Mouse (Mus musculus) spleen, adult 2 months (tissue): Measurements from ENCODE around the gene Arhgdia. TPM values are rescaled to one million over a fixed set of nuclear protein-coding genes. Genes with fewer than 3 reads are reported as not detected.

Experiments used
- DNase-seq, 2 experiments: peaks; one replicate each; pipeline versions ENCODE4 v3.0.0 to v3.0.0-alpha.2; 2012 to 2021; ENCODE audit warnings: low spot score in 2 of 2, low read depth in 1 of 2
- H3K27ac ChIP-seq: fragments of 200-500 bp; 2 replicates; pipeline ENCODE4 v1.5.1; 2012; ENCODE audit warnings: low read length, inconsistent platforms; ENCODE audit not compliant: insufficient read depth
- H3K27me3 ChIP-seq: fragments of 200-500 bp; 2 replicates; pipeline ENCODE4 v1.6.1; 2012; ENCODE audit warnings: mild to moderate bottlenecking, moderate library complexity, low read length, inconsistent platforms; ENCODE audit not compliant: control insufficient read depth, insufficient read depth
- H3K36me3 ChIP-seq: fragments of 200-500 bp; 2 replicates; pipeline ENCODE4 v1.6.1; 2012; ENCODE audit warnings: mild to moderate bottlenecking, low read length, inconsistent platforms; ENCODE audit not compliant: control insufficient read depth, insufficient read depth
- H3K4me1 ChIP-seq: fragments of 200-500 bp; 2 replicates; pipeline ENCODE4 v1.6.1; 2011; ENCODE audit warnings: inconsistent platforms; ENCODE audit not compliant: control insufficient read depth, insufficient read depth, insufficient read length
- H3K4me3 ChIP-seq: fragments of 200-500 bp; 2 replicates; pipeline ENCODE4 v1.5.1; 2011; ENCODE audit warnings: mild to moderate bottlenecking, inconsistent platforms; ENCODE audit not compliant: insufficient read depth, insufficient read length; ENCODE audit errors: extremely low read depth
- CTCF ChIP-seq: fragments of 200-500 bp; IDR thresholded peaks from 2 replicates; pipeline ENCODE4 v1.5.1; 2011; ENCODE audit warnings: mild to moderate bottlenecking, inconsistent platforms; ENCODE audit not compliant: insufficient read depth, insufficient read length, insufficient replicate concordance; ENCODE audit errors: extremely low read depth
- POLR2A ChIP-seq: fragments of 200-500 bp; IDR thresholded peaks from 2 replicates; pipeline ENCODE4 v1.6.1; 2011; ENCODE audit warnings: low read depth, low read length, inconsistent platforms
- WGBS: fragments of 180-500 bp; shearing (Covaris S2); methylation state at CpG from one replicate; pipeline ENCODE4 v1.1.7; 2018; 5-methylcytosine and 5-hydroxymethylcytosine counted together
- polyA plus RNA-seq: library from polyadenylated mRNA; depleted of rRNA; stranded (reverse); fragments of >200 nt; gene quantifications from 2 replicates; pipeline ENCODE4 v1.2.3, GENCODE M21; 2012

Gene Arhgdia
- polyA plus RNA-seq, 1 experiment = 620 TPM

- no peak overlapping the region for H3K27ac ChIP-seq
- no peak for TF ChIP-seq CTCF
- TF ChIP-seq POLR2A = no peak
- 79% methylated on average over 5 of the region's 5 CpGs for WGBS
These were observed 28.7 kb downstream of the Arhgdia start for GRCm38 (mm10) chr11:120552736-120553135.

GRCm38 (mm10) chr11:120550810-120551440, 30.5 kb downstream of the Arhgdia start, which contains the start of gene Ppp1r27:
Gene Ppp1r27 (minus strand): TSS chr11:120551132.
- no peaks in the 10 kb centered on the region for H3K36me3 ChIP-seq
- H3K4me3 ChIP-seq = peak within 1 kb of the TSS; percentile 83
- no peak for TF ChIP-seq POLR2A
- no peak for TF ChIP-seq CTCF
- no peaks in the 10 kb centered on the region for H3K27me3 ChIP-seq
- 97% methylated on average over 28 of the region's 28 CpGs for WGBS
- DNase-seq = no peak
- H3K4me1 ChIP-seq = peaks cover 14% of the 10 kb centered on the region
- H3K27ac ChIP-seq = peak within 1 kb of the TSS; percentile 75

More at GRCm38 (mm10) chr11:120552736-120553135, 28.7 kb downstream of the Arhgdia start:
- Histone ChIP-seq H3K36me3 (no peaks in the 10 kb centered on the region), H3K4me1 (peaks cover 14% of the 10 kb centered on the region), H3K4me3 (no peak overlapping the region), H3K27me3 (no peaks in the 10 kb centered on the region)
- DNase-seq = no peak

- TF ChIP-seq CTCF (no peak), POLR2A (no peak)
- peaks cover 14% of the 10 kb centered on the region for H3K4me1 ChIP-seq
- 69% methylated on average over 11 of the region's 11 CpGs for WGBS
- DNase-seq = no peak
- H3K4me3 ChIP-seq = peak overlapping the region; percentile 83
- no peaks in the 10 kb centered on the region for H3K27me3 ChIP-seq
- peak overlapping the region; percentile 75 for H3K27ac ChIP-seq
- no peaks in the 10 kb centered on the region for H3K36me3 ChIP-seq
These were observed 31.2 kb downstream of the Arhgdia start for GRCm38 (mm10) chr11:120549986-120550809.

GRCm38 (mm10) chr11:120549168-120549945, 32.1 kb downstream of the Arhgdia start, which contains the start of gene Mcrip1:
Gene Mcrip1 (minus strand): TSS chr11:120549727.
- H3K4me1 ChIP-seq = peaks cover 14% of the 10 kb centered on the region

GRCm38 (mm10) chr11:120548786-120549167, 32.6 kb downstream of the Arhgdia start:
- peak overlapping the region; percentile 83 for H3K4me3 ChIP-seq
- WGBS = 13% methylated on average over 7 of the region's 7 CpGs
- H3K27ac ChIP-seq = peak overlapping the region; percentile 71
- TF ChIP-seq POLR2A (no peak), CTCF (no peak)
- H3K27me3 ChIP-seq = no peaks in the 10 kb centered on the region
- no peak for DNase-seq
- H3K4me1 ChIP-seq = peaks cover 14% of the 10 kb centered on the region
- peaks cover 10% of the 10 kb centered on the region for H3K36me3 ChIP-seq

More at GRCm38 (mm10) chr11:120549168-120549945, 32.1 kb downstream of the Arhgdia start, which contains the start of gene Mcrip1:
- H3K27me3 ChIP-seq = no peaks in the 10 kb centered on the region
- under 1% methylated on average over 59 of the region's 87 CpGs for WGBS
- peak; percentile 76 to 95 for DNase-seq
- peaks cover 6% of the 10 kb centered on the region for H3K36me3 ChIP-seq
- TF ChIP-seq CTCF = no peak
- TF ChIP-seq POLR2A = peak; percentile 44; the same call in 1 of the 2 replicates
- peak within 1 kb of the TSS; percentile 83 for H3K4me3 ChIP-seq
- H3K27ac ChIP-seq = peak within 1 kb of the TSS; percentile 75

GRCm38 (mm10) chr11:120548214-120548613, 33.2 kb downstream of the Arhgdia start:
- peaks cover 14% of the 10 kb centered on the region for H3K4me1 ChIP-seq

More at GRCm38 (mm10) chr11:120548214-120548613, 33.2 kb downstream of the Arhgdia start:
- TF ChIP-seq POLR2A (no peak), CTCF (no peak)
- WGBS = 66% methylated on average over 3 of the region's 3 CpGs
- no peak overlapping the region for H3K4me3 ChIP-seq
- H3K27ac ChIP-seq = no peak overlapping the region
- H3K36me3 ChIP-seq = peaks cover 16% of the 10 kb centered on the region
- H3K27me3 ChIP-seq = no peaks in the 10 kb centered on the region
- no peak for DNase-seq
